Mouse (Mus musculus): Measurements from ENCODE around the gene Myo16.

Myo16 gene

DNA sequence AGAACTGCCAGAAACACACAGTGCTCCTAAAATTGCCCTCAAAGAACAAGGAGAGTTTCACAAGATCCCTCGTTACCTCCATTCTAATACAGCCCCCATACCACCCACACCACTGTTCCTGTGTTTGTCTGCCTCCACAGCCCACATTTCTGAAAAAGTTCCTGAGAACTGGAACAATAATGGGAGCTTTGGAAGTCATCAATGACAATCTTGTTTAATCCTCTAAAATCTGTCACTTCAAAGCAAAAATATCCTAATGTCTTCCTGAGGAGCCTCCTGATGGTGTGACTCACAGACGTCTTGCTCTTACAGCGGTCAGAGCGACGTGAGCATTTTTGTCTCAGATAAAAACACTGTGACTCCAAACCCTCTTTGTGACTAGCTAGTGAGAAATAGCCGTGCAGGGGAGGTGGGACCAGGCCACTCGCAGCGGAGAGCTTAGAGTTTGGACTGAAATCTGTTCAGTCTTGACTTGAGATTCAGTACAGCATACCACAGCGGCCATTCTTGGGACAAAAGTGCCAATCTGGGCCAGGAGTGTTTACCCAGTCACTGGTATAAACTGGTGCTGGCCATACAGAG, 394.4 kb downstream of the Myo16 start:
- DNase-seq (ENCODE audit: low spot score), result no peak

DNA sequence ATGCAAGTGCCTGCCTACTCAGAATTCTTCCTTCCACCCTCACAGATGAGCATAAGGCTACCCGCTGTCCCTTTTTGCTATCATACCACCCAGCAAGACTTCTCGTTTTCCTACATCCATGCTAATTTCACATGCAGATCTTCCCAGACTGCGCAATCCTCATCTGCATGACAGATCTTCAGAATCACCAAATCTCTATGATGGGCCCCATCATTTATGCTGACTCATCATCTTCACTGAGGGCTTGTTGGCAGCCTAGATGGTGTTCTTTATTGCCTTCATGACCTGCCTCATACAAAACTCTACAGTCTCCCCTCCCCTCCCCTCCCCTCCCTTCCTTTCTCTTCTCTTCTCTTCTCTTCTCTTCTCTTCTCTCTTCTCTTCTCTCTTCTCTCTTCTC, 395.7 kb downstream of the Myo16 start:
- DNase-seq (ENCODE audit: low spot score), result no peak

GRCm38 (mm10) chr8:10557961-10558360, 404.2 kb downstream of the Myo16 start:
- no peak for DNase-seq (ENCODE audit: low spot score)

GRCm38 (mm10) chr8:10559479-10559878, 405.8 kb downstream of the Myo16 start:
- DNase-seq (ENCODE audit: low spot score), result no peak

DNA sequence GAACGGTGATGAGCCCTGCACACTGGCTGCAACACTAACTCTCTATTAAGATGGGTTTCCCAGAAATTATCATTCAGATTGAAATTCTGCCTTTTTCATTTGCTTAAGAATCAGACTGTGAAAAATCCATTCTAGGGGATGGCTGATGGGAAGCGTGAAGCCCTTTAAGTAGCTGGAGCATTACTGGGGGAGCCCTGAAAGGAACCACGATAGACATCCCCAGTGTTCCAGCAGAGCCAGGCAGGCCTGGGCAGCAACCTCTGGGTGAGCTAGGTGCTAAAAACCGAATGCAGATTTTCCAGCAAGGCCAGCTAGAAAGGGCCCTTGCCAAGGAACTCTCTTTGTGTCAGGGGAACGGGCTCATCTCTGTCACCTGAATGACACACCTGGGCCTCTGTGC, 407.9 kb downstream of the Myo16 start:
- no peak for DNase-seq (ENCODE audit: low spot score)

- no peak for DNase-seq (ENCODE audit: low spot score)
Measured at GRCm38 (mm10) chr8:10562046-10562445, 408.3 kb downstream of the Myo16 start.

GRCm38 (mm10) chr8:10562636-10563035, 408.9 kb downstream of the Myo16 start:
- DNase-seq (ENCODE audit: low spot score), result no peak

GRCm38 (mm10) chr8:10565231-10566029, 411.7 kb downstream of the Myo16 start:
- DNase-seq (ENCODE audit: low spot score), result peak; percentile 32

DNA sequence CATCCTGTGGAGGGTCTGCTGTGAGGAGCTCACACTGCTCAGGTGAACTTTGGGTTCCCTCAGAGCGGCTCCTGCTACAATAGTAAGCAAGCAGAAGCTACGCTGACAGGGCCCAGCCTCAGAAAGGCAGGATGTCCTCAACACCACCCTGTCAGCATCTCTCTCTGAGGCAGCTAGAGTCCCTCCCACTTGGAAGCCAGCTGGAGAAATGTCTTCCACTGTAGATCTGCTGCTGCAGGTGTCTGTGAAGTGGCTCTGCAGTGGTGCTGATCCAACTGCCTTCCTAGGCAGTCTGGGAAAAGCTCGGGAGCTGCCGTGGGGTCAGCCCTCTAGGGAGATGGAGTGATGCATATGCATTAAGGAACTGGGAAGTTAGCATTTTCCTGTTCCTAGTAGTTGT, 414.7 kb downstream of the Myo16 start:
- no peak for DNase-seq (ENCODE audit: low spot score)

- DNase-seq (ENCODE audit: low spot score), result peak; percentile 90
Measured at GRCm38 (mm10) chr8:10574096-10574495, 420.4 kb downstream of the Myo16 start.

- no peak for DNase-seq (ENCODE audit: low spot score)
Measured at GRCm38 (mm10) chr8:10575244-10575643, 421.5 kb downstream of the Myo16 start.

DNA sequence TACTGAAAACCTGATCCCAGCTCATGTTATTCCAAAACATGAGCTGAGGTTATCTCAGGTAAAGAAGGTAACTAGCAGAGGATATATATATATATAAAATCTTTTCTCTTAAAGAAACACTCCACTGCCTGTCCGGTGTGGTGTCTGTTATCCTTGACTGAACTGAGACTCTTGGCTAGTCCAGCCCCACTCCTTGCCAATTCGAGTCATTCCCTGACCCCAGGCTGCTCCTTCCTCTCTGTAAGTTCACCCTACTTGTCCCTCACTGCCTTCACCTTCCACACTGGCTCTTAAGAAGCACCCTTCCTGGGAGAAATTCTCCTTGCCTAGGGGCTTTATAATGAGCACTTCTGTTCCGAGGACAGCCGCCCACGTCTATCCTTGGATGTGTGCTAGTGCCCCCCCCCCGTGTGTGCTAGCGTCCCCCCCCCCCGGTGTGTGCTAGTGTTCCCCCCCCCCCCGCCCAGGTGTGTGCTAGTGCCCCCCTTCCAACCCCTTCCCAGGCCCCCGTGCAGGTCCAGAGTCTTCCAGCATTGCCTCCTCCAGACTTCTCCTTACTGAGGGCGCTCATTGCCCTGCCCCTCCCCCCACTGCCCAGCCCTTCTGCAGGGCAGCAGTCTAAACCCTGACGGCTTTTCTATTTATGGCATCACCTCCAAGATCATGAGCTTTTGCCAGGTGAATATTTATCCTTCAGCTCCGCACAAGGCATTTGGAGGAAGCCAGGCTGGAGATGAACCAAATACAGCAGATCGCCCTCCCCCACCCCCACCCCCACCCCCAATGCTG, 433.4 kb downstream of the Myo16 start:
- DNase-seq (ENCODE audit: low spot score), result peak; percentile 39

DNA sequence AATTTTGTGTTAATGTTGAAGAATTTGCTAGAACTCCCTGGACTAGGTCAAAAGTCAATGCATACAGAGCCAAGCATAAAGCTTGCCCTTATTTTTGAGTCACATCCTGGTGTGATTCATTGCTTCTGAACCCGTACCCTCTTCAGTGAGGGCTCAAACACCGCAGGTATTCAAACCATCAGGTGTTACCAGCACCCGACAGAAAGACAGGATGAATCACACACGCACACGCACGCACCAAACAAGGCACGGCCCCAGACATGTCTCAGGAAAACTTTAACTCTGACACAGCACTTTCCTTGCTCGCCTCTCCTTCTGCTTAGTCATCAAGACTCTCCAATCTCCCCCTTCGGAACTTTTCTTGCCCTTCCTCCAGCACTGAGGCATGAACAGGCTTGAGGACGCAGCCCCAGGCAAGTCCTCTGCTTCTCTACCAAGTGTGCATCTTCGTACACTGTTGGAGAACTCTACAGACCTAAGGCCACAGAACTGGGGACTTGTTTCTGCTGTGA, 435.8 kb downstream of the Myo16 start:
- DNase-seq (ENCODE audit: low spot score), result no peak

DNA sequence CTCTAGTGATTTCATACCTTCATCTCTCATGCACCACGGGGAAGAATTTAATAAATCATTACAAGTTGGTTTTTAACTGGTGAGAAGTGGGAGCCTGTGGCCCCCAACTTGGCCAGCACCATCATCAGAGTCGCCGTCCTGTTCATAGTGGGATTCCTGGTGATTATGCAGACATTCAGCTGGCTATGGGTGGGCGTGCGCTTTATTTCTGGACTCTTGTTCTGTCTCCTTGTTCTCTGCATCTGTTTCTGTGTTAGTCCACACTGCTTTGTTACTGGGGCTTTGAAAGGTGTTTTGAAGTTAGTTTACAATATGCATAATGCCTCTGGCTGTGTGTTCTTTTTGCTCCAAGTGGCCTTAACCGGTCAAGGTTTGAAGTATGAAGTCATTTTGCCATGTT, 439.2 kb downstream of the Myo16 start:
- DNase-seq (ENCODE audit: low spot score), result no peak

- DNase-seq (ENCODE audit: low spot score), result no peak
Measured at GRCm38 (mm10) chr8:10596353-10596752, 442.6 kb downstream of the Myo16 start.

DNA sequence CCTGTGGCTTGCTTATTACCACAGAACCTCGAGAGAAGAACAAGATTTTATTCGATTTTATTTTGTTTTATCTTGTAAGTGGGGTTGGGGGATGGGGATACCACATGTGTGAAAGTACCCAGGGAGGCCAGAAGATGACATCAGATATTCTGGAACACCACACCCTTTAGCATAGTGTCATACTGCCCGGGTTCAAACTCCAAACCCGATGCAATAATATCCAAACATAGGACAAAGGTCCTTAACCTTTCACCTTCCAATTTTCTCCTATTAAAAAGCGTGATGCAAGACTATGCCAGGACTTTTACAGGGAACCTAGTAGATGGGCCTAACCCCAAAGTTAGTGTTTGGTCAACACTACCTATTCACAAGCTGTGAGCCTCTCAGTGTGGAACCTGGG, 443.9 kb downstream of the Myo16 start:
- DNase-seq (ENCODE audit: low spot score), result no peak

GRCm38 (mm10) chr8:10598889-10599288, 445.2 kb downstream of the Myo16 start:
- DNase-seq (ENCODE audit: low spot score), result no peak

DNA sequence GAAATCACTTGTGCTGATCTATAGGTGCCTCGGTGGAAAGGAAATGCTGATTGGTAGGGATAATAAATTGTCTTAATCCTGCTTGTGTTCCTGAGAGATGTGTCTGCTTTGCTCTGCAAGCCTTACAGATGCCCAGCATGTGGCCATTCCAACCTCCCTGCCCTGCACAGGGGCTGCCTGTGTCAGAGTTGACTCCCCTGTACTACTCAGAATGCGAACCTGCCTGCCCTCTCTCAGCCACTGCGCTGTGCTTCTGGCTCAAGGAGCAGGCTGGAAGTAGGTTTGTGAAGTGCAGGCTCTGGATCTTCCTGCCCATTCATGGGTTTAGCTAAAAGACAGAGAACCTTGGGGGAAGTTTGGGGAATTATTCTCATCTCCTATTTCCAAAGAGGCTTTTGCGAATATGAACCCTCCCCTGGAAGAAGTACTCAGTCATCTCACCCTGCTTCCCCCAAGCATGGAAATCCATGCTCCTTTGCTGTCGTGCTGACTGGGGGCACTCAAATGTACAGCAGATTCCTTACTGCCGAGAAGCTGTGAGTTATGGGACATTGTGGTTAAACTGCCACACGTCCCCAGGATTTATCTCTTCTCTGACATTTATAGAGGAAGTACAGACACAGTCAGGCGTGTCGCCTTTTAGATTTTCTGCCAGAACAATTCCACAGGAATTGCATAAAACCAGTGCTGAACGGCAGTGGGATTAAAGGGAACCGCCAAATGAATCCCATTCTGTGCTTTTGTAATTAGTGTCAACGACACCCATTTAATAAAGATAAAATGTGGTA, 452.5 kb downstream of the Myo16 start:
- DNase-seq (ENCODE audit: low spot score), result peak; percentile 52

DNA sequence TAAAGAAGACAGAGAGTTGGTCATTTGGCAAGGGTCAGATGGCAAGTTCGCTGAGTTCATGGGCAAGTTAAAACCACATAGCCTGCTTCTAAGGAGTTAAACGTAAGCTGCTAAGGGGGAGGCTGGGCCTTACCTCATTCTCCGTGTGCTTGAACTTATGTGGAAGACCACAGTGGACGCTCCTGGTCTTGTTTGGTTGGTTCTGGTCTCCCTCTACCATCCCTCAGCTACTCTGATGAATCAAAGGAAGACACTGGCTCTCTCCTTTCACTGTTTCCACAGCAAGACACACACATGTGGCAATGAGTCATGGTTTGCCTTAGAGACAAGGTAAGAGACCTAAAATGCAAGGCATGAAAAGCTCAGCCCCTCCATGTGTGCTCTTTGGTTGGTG, 453.1 kb downstream of the Myo16 start:
- no peak for DNase-seq (ENCODE audit: low spot score)

DNA sequence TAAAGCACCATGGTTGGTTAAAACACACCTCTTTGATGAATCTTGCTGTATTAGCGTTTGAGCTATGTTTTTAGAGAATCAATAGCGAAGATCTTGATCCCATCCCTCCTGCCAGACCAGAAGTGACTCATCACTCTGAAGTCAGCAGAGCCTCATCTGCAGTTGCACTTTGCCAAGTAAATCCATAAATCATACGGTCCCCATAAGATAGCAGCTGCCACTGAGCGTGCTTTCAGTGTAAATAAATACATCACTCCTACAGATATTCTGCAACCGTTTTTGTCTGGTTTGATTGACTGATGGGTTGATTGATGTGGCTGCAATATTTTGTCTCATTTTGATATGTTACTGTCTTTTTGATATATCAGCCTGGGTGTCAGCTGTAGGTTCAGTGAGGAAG, 457.9 kb downstream of the Myo16 start:
- DNase-seq (ENCODE audit: low spot score), result no peak

DNA sequence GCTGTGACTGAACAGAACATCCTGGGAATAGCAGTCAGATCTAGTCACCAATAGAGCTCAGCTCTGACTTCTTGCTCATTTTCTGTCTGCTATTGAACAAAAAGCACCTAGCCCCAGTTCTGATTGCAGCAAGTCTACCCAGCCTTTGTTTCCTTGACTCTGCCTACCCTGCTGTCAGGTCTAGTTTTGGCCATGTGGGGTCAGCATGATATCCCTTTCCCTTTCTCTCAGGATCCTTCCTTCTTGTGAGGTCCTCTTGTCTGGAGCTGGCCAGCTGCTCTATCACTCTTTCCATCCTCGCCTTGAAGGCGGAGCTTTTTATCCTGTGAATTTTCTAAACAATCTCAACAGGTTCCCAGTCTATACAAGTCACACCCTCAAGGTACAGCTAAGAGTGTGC, 459.7 kb downstream of the Myo16 start:
- DNase-seq (ENCODE audit: low spot score), result peak; percentile 41

DNA sequence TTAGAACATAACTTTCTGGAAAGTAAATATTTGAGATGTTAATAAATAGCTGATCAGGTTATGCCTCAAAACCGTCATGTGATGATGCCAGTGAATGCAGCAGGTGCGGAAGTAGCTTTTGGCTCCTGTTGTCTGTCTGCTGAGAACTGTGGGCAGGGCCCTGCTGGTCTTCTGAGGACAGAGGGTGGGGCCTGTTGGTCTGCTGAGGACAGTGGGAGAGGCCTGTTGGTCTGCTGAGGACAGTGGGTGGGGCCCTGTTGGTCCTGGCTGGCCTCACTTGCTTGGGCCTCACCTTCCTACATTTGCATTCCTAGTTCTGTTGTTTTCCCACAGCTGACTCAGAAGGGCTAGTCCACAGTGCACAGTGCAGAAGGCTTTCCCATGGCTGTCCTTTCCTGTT, 466.0 kb downstream of the Myo16 start:
- no peak for DNase-seq (ENCODE audit: low spot score)
